Mouse (Mus musculus) forebrain, embryonic 16.5 days (tissue): Measurements from ENCODE around the gene Dlgap4. TPM values are rescaled to one million over a fixed set of nuclear protein-coding genes. Genes with fewer than 3 reads are reported as not detected.

Source experiments
- ATAC-seq: fragments of 200-750 bp; cut with Nextera tagmentation; 2 replicates; pipeline ENCODE4 v1.8.0; 2017; ENCODE audit warnings: mild to moderate bottlenecking, moderate library complexity
- H3K27ac ChIP-seq: fragments of 300-500 bp; sonication (generic); 2 replicates; pipeline ENCODE4 v1.5.1; 2014; ENCODE audit warnings: low read length, control low read depth
- H3K27me3 ChIP-seq: fragments of 300-500 bp; sonication (generic); replicated peaks from 2 replicates; pipeline ENCODE4 v1.6.1; 2014; ENCODE audit warnings: low read length; ENCODE audit not compliant: control insufficient read depth, insufficient read depth
- H3K36me3 ChIP-seq: fragments of 300-500 bp; sonication (generic); 2 replicates; pipeline ENCODE4 v1.6.1; 2014; ENCODE audit not compliant: control insufficient read depth, insufficient read depth
- H3K4me1 ChIP-seq: fragments of 300-500 bp; sonication (generic); replicated peaks from 2 replicates; pipeline ENCODE4 v1.6.1; 2014; ENCODE audit warnings: low read length; ENCODE audit not compliant: control insufficient read depth, insufficient read depth
- H3K4me2 ChIP-seq: fragments of 300-500 bp; sonication (generic); 2 replicates; pipeline ENCODE4 v1.6.1; 2014; ENCODE audit warnings: mild to moderate bottlenecking, low read length, control low read depth
- H3K4me3 ChIP-seq: fragments of 300-500 bp; sonication (generic); replicated peaks from 2 replicates; pipeline ENCODE4 v1.5.1; 2014; ENCODE audit warnings: mild to moderate bottlenecking, low read length, control low read depth
- H3K9ac ChIP-seq: fragments of 300-500 bp; sonication (generic); replicated peaks from 2 replicates; pipeline ENCODE4 v1.6.1; 2014; ENCODE audit warnings: low read depth, low read length, control low read depth
- H3K9me3 ChIP-seq: fragments of 300-500 bp; sonication (generic); 2 replicates; pipeline ENCODE4 v1.6.1; 2016; ENCODE audit warnings: low read length; ENCODE audit not compliant: control insufficient read depth
- WGBS: fragments of 180-500 bp; shearing (Covaris S2); extraction: QIAGEN DNeasy Blood & Tissue Kit; methylation state at CpG from one replicate; pipeline ENCODE4 v1.1.7; 2014; 5-methylcytosine and 5-hydroxymethylcytosine counted together
- polyA plus RNA-seq: library from polyadenylated mRNA; unstranded; fragments of >200 nt; fragmentation: Nextera tagmentation; extraction: Ambion mirVana; gene quantifications from 2 replicates; pipeline ENCODE4 v1.2.1, GENCODE M21; 2015

The Dlgap4 gene
- polyA plus RNA-seq, 1 experiment from 2014 or later: 361 TPM

GRCm38 (mm10) chr2:156646877-156647276, 33.4 kb downstream of the Dlgap4 start:
- H3K9me3 ChIP-seq: no peaks in the 10 kb centered on the region
- 78% methylated on average over 5 of the region's 5 CpGs for WGBS
- no peak overlapping the region for H3K4me3 ChIP-seq
- no peak overlapping the region for H3K9ac ChIP-seq
- peaks cover 14% of the 10 kb centered on the region for H3K4me1 ChIP-seq
- no peak overlapping the region for H3K4me2 ChIP-seq
- H3K36me3 ChIP-seq: no peaks in the 10 kb centered on the region
- H3K27me3 ChIP-seq: no peaks in the 10 kb centered on the region
- H3K27ac ChIP-seq: no peak overlapping the region
- no peak for ATAC-seq

GRCm38 (mm10) chr2:156648042-156648441, 34.5 kb downstream of the Dlgap4 start:
- no peak for ATAC-seq
- no peak overlapping the region for H3K9ac ChIP-seq
- H3K4me1 ChIP-seq: peaks cover 13% of the 10 kb centered on the region
- H3K4me2 ChIP-seq: no peak overlapping the region
- no peaks in the 10 kb centered on the region for H3K9me3 ChIP-seq
- H3K27me3 ChIP-seq: no peaks in the 10 kb centered on the region
- H3K36me3 ChIP-seq: no peaks in the 10 kb centered on the region
- WGBS: 72% methylated on average over 5 of the region's 5 CpGs
- no peak overlapping the region for H3K27ac ChIP-seq
- no peak overlapping the region for H3K4me3 ChIP-seq

- Histone ChIP-seq H3K27ac (no peak overlapping the region), H3K27me3 (no peaks in the 10 kb centered on the region), H3K4me1 (peaks cover 10% of the 10 kb centered on the region), H3K36me3 (no peaks in the 10 kb centered on the region), H3K4me3 (no peak overlapping the region), H3K9me3 (no peaks in the 10 kb centered on the region), H3K4me2 (no peak overlapping the region), H3K9ac (no peak overlapping the region)
- no peak for ATAC-seq
- WGBS: 91% methylated on average over 5 of the region's 5 CpGs
Measured at GRCm38 (mm10) chr2:156649450-156649849, 35.9 kb downstream of the Dlgap4 start.

GRCm38 (mm10) chr2:156651019-156651418, 37.5 kb downstream of the Dlgap4 start:
- no peak for ATAC-seq
- no peaks in the 10 kb centered on the region for H3K36me3 ChIP-seq

GRCm38 (mm10) chr2:156652841-156653240, 39.3 kb downstream of the Dlgap4 start:
- 19% methylated on average over 8 of the region's 8 CpGs for WGBS
- H3K4me2 ChIP-seq: no peak overlapping the region
- H3K9me3 ChIP-seq: no peaks in the 10 kb centered on the region
- no peak overlapping the region for H3K27ac ChIP-seq
- H3K36me3 ChIP-seq: no peaks in the 10 kb centered on the region
- H3K4me3 ChIP-seq: no peak overlapping the region
- no peaks in the 10 kb centered on the region for H3K27me3 ChIP-seq
- ATAC-seq: no peak
- H3K4me1 ChIP-seq: no peaks in the 10 kb centered on the region
- no peak overlapping the region for H3K9ac ChIP-seq

More at GRCm38 (mm10) chr2:156651019-156651418, 37.5 kb downstream of the Dlgap4 start:
- H3K4me1 ChIP-seq: no peaks in the 10 kb centered on the region
- H3K4me2 ChIP-seq: no peak overlapping the region
- no peaks in the 10 kb centered on the region for H3K9me3 ChIP-seq
- H3K27me3 ChIP-seq: no peaks in the 10 kb centered on the region
- H3K27ac ChIP-seq: no peak overlapping the region
- H3K4me3 ChIP-seq: no peak overlapping the region
- no peak overlapping the region for H3K9ac ChIP-seq
- 73% methylated on average over 6 of the region's 6 CpGs for WGBS

GRCm38 (mm10) chr2:156654148-156654547, 40.6 kb downstream of the Dlgap4 start:
- H3K27ac ChIP-seq: no peak overlapping the region
- no peaks in the 10 kb centered on the region for H3K9me3 ChIP-seq
- H3K4me2 ChIP-seq: no peak overlapping the region
- ATAC-seq: no peak
- H3K36me3 ChIP-seq: no peaks in the 10 kb centered on the region
- no peak overlapping the region for H3K9ac ChIP-seq
- no peaks in the 10 kb centered on the region for H3K4me1 ChIP-seq
- 51% methylated on average over 5 of the region's 5 CpGs for WGBS
- H3K27me3 ChIP-seq: no peaks in the 10 kb centered on the region
- no peak overlapping the region for H3K4me3 ChIP-seq

GRCm38 (mm10) chr2:156655626-156656025, 42.1 kb downstream of the Dlgap4 start:
- no peak overlapping the region for H3K4me2 ChIP-seq
- no peak for ATAC-seq
- H3K36me3 ChIP-seq: no peaks in the 10 kb centered on the region
- no peak overlapping the region for H3K4me3 ChIP-seq
- no peaks in the 10 kb centered on the region for H3K4me1 ChIP-seq
- no peaks in the 10 kb centered on the region for H3K27me3 ChIP-seq
- H3K27ac ChIP-seq: no peak overlapping the region
- 72% methylated on average over 5 of the region's 5 CpGs for WGBS
- H3K9me3 ChIP-seq: no peaks in the 10 kb centered on the region
- H3K9ac ChIP-seq: no peak overlapping the region

- Histone ChIP-seq H3K27ac (no peak overlapping the region), H3K4me2 (no peak overlapping the region), H3K9me3 (no peaks in the 10 kb centered on the region), H3K27me3 (no peaks in the 10 kb centered on the region), H3K9ac (no peak overlapping the region), H3K4me3 (no peak overlapping the region), H3K4me1 (no peaks in the 10 kb centered on the region), H3K36me3 (no peaks in the 10 kb centered on the region)
- no peak for ATAC-seq
- WGBS: 87% methylated on average over 8 of the region's 8 CpGs
Measured at GRCm38 (mm10) chr2:156657522-156657921, 44.0 kb downstream of the Dlgap4 start.

GRCm38 (mm10) chr2:156658221-156658620, 44.7 kb downstream of the Dlgap4 start:
- no peaks in the 10 kb centered on the region for H3K9me3 ChIP-seq
- no peak overlapping the region for H3K9ac ChIP-seq
- ATAC-seq: no peak
- no peaks in the 10 kb centered on the region for H3K36me3 ChIP-seq
- 90% methylated on average over 10 of the region's 10 CpGs for WGBS
- H3K4me3 ChIP-seq: no peak overlapping the region
- peaks cover 4% of the 10 kb centered on the region for H3K4me1 ChIP-seq
- no peak overlapping the region for H3K27ac ChIP-seq
- no peak overlapping the region for H3K4me2 ChIP-seq
- H3K27me3 ChIP-seq: no peaks in the 10 kb centered on the region

- H3K4me1 ChIP-seq: peaks cover 9% of the 10 kb centered on the region
- H3K9me3 ChIP-seq: no peaks in the 10 kb centered on the region
- H3K4me2 ChIP-seq: no peak overlapping the region
- H3K9ac ChIP-seq: no peak overlapping the region
- no peaks in the 10 kb centered on the region for H3K36me3 ChIP-seq
- WGBS: 57% methylated on average over 7 of the region's 7 CpGs
- no peak for ATAC-seq
- H3K27ac ChIP-seq: no peak overlapping the region
- H3K27me3 ChIP-seq: no peaks in the 10 kb centered on the region
- H3K4me3 ChIP-seq: no peak overlapping the region
Measured at GRCm38 (mm10) chr2:156658751-156659150, 45.2 kb downstream of the Dlgap4 start.
